Mouse (Mus musculus) left cerebral cortex, adult 18-20 months (tissue): Measurements from ENCODE around the gene Unc5cl. TPM values are rescaled to one million over a fixed set of nuclear protein-coding genes. Genes with fewer than 3 reads are reported as not detected.

Experiments used
- DNase-seq, 2 experiments: peaks; one replicate each; pipeline ENCODE4 v3.0.0; 2021 to 2022; ENCODE audit warnings: low spot score in 2 of 2, mixed read lengths in 1 of 2
- long read RNA-seq, 2 experiments: library from polyadenylated mRNA; stranded (forward); transcript quantifications; one replicate each; pipeline ENCODE4 v2.0.0; 2021
- total RNA-seq, 2 experiments: library from RNA; stranded (reverse); gene quantifications; 2 replicates each; pipeline ENCODE4 v1.2.3; 2021

Unc5cl gene
- under 1 TPM; 0.26 to 0.42 TPM for total RNA-seq
- long read RNA-seq, experiment 1, partial matches to known transcripts: 1 of 1 reads
- long read RNA-seq, experiment 1, other reads (novel, unspliced or antisense): 0 of 1 reads
- long read RNA-seq, experiment 2, partial matches to known transcripts: 0 of 1 reads
- long read RNA-seq, experiment 2, other reads (novel, unspliced or antisense): 0 of 1 reads

GRCm38 (mm10) chr17:48454688-48455087 is at the start of gene Unc5cl:
Gene Unc5cl, plus strand, starts transcription at chr17:48454901.
- no peak for DNase-seq

- DNase-seq: peak in 1 of 2 experiments; percentile 26
These were observed 47.5 kb upstream of the Unc5cl start for GRCm38 (mm10) chr17:48407154-48407553.

- DNase-seq: no peak
These were observed 46.7 kb upstream of the Unc5cl start for GRCm38 (mm10) chr17:48407910-48408525.

GRCm38 (mm10) chr17:48408526-48409291 is 46.0 kb upstream of the Unc5cl start:
- DNase-seq: peak; percentile 36 to 66

- DNase-seq: peak; percentile 99 to 100
These were observed 45.1 kb upstream of the Unc5cl start, which contains the start of the genes Nfya and Oard1 for GRCm38 (mm10) chr17:48409380-48410298. Gene Nfya, minus strand, starts transcription at chr17:48409906. Gene Oard1, plus strand, starts transcription at chr17:48410014.

GRCm38 (mm10) chr17:48410299-48410785 is 44.4 kb upstream of the Unc5cl start:
- no peak for DNase-seq

GRCm38 (mm10) chr17:48411241-48411640 is 43.5 kb upstream of the Unc5cl start:
- no peak for DNase-seq

- DNase-seq: no peak
These were observed 38.7 kb upstream of the Unc5cl start for GRCm38 (mm10) chr17:48416011-48416410.

GRCm38 (mm10) chr17:48416425-48417195 is 38.1 kb upstream of the Unc5cl start:
- peak; percentile 57 to 63 for DNase-seq

- no peak for DNase-seq
These were observed 37.2 kb upstream of the Unc5cl start for GRCm38 (mm10) chr17:48417521-48417920.

GRCm38 (mm10) chr17:48418174-48418573 is 36.5 kb upstream of the Unc5cl start:
- no peak for DNase-seq

GRCm38 (mm10) chr17:48418781-48419180 is 35.9 kb upstream of the Unc5cl start:
- DNase-seq: no peak

GRCm38 (mm10) chr17:48419571-48419970 is 35.1 kb upstream of the Unc5cl start:
- DNase-seq: no peak

GRCm38 (mm10) chr17:48424237-48424636 is 30.5 kb upstream of the Unc5cl start:
- DNase-seq: no peak

- no peak for DNase-seq
These were observed 28.7 kb upstream of the Unc5cl start for GRCm38 (mm10) chr17:48425823-48426612.

GRCm38 (mm10) chr17:48426991-48427750 is 27.5 kb upstream of the Unc5cl start:
- DNase-seq: no peak

GRCm38 (mm10) chr17:48427852-48428530 is 26.7 kb upstream of the Unc5cl start:
- no peak for DNase-seq

- no peak for DNase-seq
These were observed 24.3 kb upstream of the Unc5cl start for GRCm38 (mm10) chr17:48430394-48430793.
